Mouse (Mus musculus) bone marrow, adult 2 months (tissue): ENCODE measurements around the gene A730049H05Rik.

Source experiments
- CTCF ChIP-seq: fragments of 200-500 bp; IDR thresholded peaks from 2 replicates; pipeline ENCODE4 v1.5.1; 2011; ENCODE audit warnings: low read length, control low read depth; ENCODE audit not compliant: control insufficient read depth, insufficient read depth
- POLR2A ChIP-seq: fragments of 200-500 bp; IDR thresholded peaks from 2 replicates; pipeline ENCODE4 v1.6.1; 2011; ENCODE audit warnings: low read depth, mild to moderate bottlenecking, control low read depth, low read length, borderline replicate concordance; ENCODE audit not compliant: control insufficient read depth

GRCm38 (mm10) chr6:92812702-92813370 is 3.4 kb upstream of the A730049H05Rik start:
- TF ChIP-seq POLR2A: no peak
- TF ChIP-seq CTCF: no peak
